Mouse (Mus musculus): ENCODE measurements around the gene Hes7. TPM values are rescaled to one million over a fixed set of nuclear protein-coding genes. Genes with fewer than 3 reads are reported as not detected.

Hes7 gene
- polyA plus RNA-seq, 1 experiment from 2014 or later, result 0.33 TPM

DNA sequence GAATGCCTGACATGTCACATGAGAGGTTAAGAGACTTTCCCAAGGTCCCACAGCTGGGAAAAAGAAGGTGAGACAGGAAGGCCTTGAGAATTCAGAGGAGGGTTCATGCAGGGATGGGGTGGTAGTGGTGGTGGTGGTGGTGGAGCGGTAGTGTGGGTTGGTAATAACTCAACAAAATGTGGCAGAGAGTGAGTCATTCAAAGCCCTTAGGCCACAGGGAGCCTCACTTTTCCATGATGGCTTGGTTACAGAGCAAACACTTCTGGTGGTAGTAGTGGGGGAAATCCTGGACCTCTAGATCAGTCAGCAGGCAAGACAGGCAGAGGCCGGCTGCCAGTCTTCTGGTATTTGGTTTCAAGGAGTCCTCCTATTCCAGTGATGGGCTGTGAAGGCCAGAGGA is 52.4 kb downstream of the Hes7 start:
- ATAC-seq (ENCODE audit: low FRiP score), result no peak
- H3K4me1 ChIP-seq (ENCODE audit: control insufficient read depth, insufficient read depth, low read length), result no peaks in the 10 kb centered on the region

More for the DNA sequence above, 52.4 kb downstream of the Hes7 start:
- Histone ChIP-seq H3K4me3 (ENCODE audit: low read depth, low read length) (no peak overlapping the region), H3K36me3 (ENCODE audit: control insufficient read depth, insufficient read depth, low read length) (no peaks in the 10 kb centered on the region), H3K27ac (ENCODE audit: low read depth, low read length) (no peak overlapping the region), H3K4me2 (no peak overlapping the region), H3K27me3 (ENCODE audit: control insufficient read depth, insufficient read depth, low read length) (no peaks in the 10 kb centered on the region), H3K9ac (ENCODE audit: low read length) (no peak overlapping the region), H3K9me3 (ENCODE audit: control insufficient read depth, low read length) (no peaks in the 10 kb centered on the region)
- WGBS, result 87% methylated on average over 2 of the region's 2 CpGs
- DNase-seq (ENCODE audit: low spot score, missing footprints), result no peak

Other genes starting within 250 kb of the Hes7 start
- gene Ndel1, start 248.5 kb upstream of the Hes7 start, polyA plus RNA-seq (2014; fragmentation: Nextera tagmentation; extraction: Ambion mirVana), result 47.6 and 49.6 TPM in 2 replicates
- 0.04 and 0.07 TPM in 2 replicates for gene Rnf222, start 231.9 kb upstream of the Hes7 start, polyA plus RNA-seq (2014; fragmentation: Nextera tagmentation; extraction: Ambion mirVana)
- gene Rpl26, start 218.8 kb upstream of the Hes7 start, polyA plus RNA-seq (2014; fragmentation: Nextera tagmentation; extraction: Ambion mirVana), result 841 and 881 TPM in 2 replicates
- gene Odf4, start 193.3 kb upstream of the Hes7 start, polyA plus RNA-seq (2014; fragmentation: Nextera tagmentation; extraction: Ambion mirVana), result not detected in 2 replicates
- gene Arhgef15, start 162.9 kb upstream of the Hes7 start, polyA plus RNA-seq (2014; fragmentation: Nextera tagmentation; extraction: Ambion mirVana), result 3.7 and 4.2 TPM in 2 replicates
- 1.1 and 1.2 TPM in 2 replicates for gene Slc25a35, start 152.3 kb upstream of the Hes7 start, polyA plus RNA-seq (2014; fragmentation: Nextera tagmentation; extraction: Ambion mirVana)
- 54.5 and 55.3 TPM in 2 replicates for gene Rangrf, start 145.2 kb upstream of the Hes7 start, polyA plus RNA-seq (2014; fragmentation: Nextera tagmentation; extraction: Ambion mirVana)
- gene Pfas, start 111.9 kb upstream of the Hes7 start, polyA plus RNA-seq (2014; fragmentation: Nextera tagmentation; extraction: Ambion mirVana), result 31.2 and 33.0 TPM in 2 replicates
- gene Ctc1, start 104.5 kb upstream of the Hes7 start, polyA plus RNA-seq (2014; fragmentation: Nextera tagmentation; extraction: Ambion mirVana), result 54.6 and 54.8 TPM in 2 replicates
- 169 and 171 TPM in 2 replicates for gene Aurkb, start 74.8 kb upstream of the Hes7 start, polyA plus RNA-seq (2014; fragmentation: Nextera tagmentation; extraction: Ambion mirVana)
- 8.8 and 9.8 TPM in 2 replicates for gene Borcs6, start 60.7 kb upstream of the Hes7 start, polyA plus RNA-seq (2014; fragmentation: Nextera tagmentation; extraction: Ambion mirVana)
- 53.5 and 57.7 TPM in 2 replicates for gene Tmem107, start 49.6 kb upstream of the Hes7 start, polyA plus RNA-seq (2014; fragmentation: Nextera tagmentation; extraction: Ambion mirVana)
- gene Vamp2, start 31.9 kb upstream of the Hes7 start, polyA plus RNA-seq (2014; fragmentation: Nextera tagmentation; extraction: Ambion mirVana), result 72.4 and 73.5 TPM in 2 replicates
- 6.0 and 7.3 TPM in 2 replicates for gene Per1, start 25.2 kb upstream of the Hes7 start, polyA plus RNA-seq (2014; fragmentation: Nextera tagmentation; extraction: Ambion mirVana)
- gene 9130213A22Rik, start 2.2 kb downstream of the Hes7 start, polyA plus RNA-seq (2014; fragmentation: Nextera tagmentation; extraction: Ambion mirVana), result 0.11 TPM in 1 of 2 replicates, not detected in the other
- gene Aloxe3, start 5.5 kb downstream of the Hes7 start, polyA plus RNA-seq (2014; fragmentation: Nextera tagmentation; extraction: Ambion mirVana), result 0.15 and 0.74 TPM in 2 replicates
- not detected in 2 replicates for gene Alox12b, start 36.6 kb downstream of the Hes7 start, polyA plus RNA-seq (2014; fragmentation: Nextera tagmentation; extraction: Ambion mirVana)
- gene Alox8, start 77.4 kb downstream of the Hes7 start, polyA plus RNA-seq (2014; fragmentation: Nextera tagmentation; extraction: Ambion mirVana), result 0.11 TPM in 1 of 2 replicates, not detected in the other
- 0.04 TPM in 1 of 2 replicates, not detected in the other for gene Gucy2e, start 116.6 kb downstream of the Hes7 start, polyA plus RNA-seq (2014; fragmentation: Nextera tagmentation; extraction: Ambion mirVana)
- 20.0 and 28.3 TPM in 2 replicates for gene Cntrob, start 203.4 kb downstream of the Hes7 start, polyA plus RNA-seq (2014; fragmentation: Nextera tagmentation; extraction: Ambion mirVana)
- gene Trappc1, start 203.6 kb downstream of the Hes7 start, polyA plus RNA-seq (2014; fragmentation: Nextera tagmentation; extraction: Ambion mirVana), result 205 and 206 TPM in 2 replicates
- 1.8 and 2.9 TPM in 2 replicates for gene Kcnab3, start 205.9 kb downstream of the Hes7 start, polyA plus RNA-seq (2014; fragmentation: Nextera tagmentation; extraction: Ambion mirVana)
- 29.6 and 30.4 TPM in 2 replicates for gene Rnf227, start 220.1 kb downstream of the Hes7 start, polyA plus RNA-seq (2014; fragmentation: Nextera tagmentation; extraction: Ambion mirVana)
- 38.2 and 39.4 TPM in 2 replicates for gene Chd3, start 249.0 kb downstream of the Hes7 start, polyA plus RNA-seq (2014; fragmentation: Nextera tagmentation; extraction: Ambion mirVana)

Data from midbrain, embryonic 11.5 days (tissue).